Mouse (Mus musculus) lung, embryonic 15.5 days (tissue): ENCODE results near the gene Ubfd1. TPM values are rescaled to one million over a fixed set of nuclear protein-coding genes. Genes with fewer than 3 reads are reported as not detected.
"Not testable (repeated sequence)": the region's sequence is repeated elsewhere in the genome, so short reads cannot be mapped to it uniquely, and the experiment has no call there.

Experiments used
- ATAC-seq: fragments of 200-750 bp; cut with Nextera tagmentation; 2 replicates; pipeline ENCODE4 v1.8.0; 2017; ENCODE audit warnings: moderate number of reproducible peaks, borderline replicate concordance; ENCODE audit not compliant: low FRiP score, low TSS enrichment; ENCODE audit errors: extremely low read depth
- H3K27ac ChIP-seq: fragments of 300-500 bp; sonication (generic); 2 replicates; pipeline ENCODE4 v1.5.1; 2015; ENCODE audit warnings: moderate library complexity, mild to moderate bottlenecking, inconsistent platforms
- H3K27me3 ChIP-seq: fragments of 300-500 bp; sonication (generic); 2 replicates; pipeline ENCODE4 v1.6.1; 2015; ENCODE audit warnings: inconsistent platforms
- H3K36me3 ChIP-seq: fragments of 300-500 bp; sonication (generic); 2 replicates; pipeline ENCODE4 v1.6.1; 2015; ENCODE audit warnings: inconsistent platforms
- H3K4me1 ChIP-seq: fragments of 300-500 bp; sonication (generic); 2 replicates; pipeline ENCODE4 v1.6.1; 2015; ENCODE audit warnings: inconsistent platforms
- H3K4me2 ChIP-seq: fragments of 300-500 bp; sonication (generic); 2 replicates; pipeline ENCODE4 v1.6.1; 2015; ENCODE audit warnings: inconsistent platforms, mild to moderate bottlenecking, moderate library complexity
- H3K4me3 ChIP-seq: fragments of 300-500 bp; sonication (generic); 2 replicates; pipeline ENCODE4 v1.5.1; 2015; ENCODE audit warnings: mild to moderate bottlenecking, inconsistent platforms
- H3K9ac ChIP-seq: fragments of 300-500 bp; sonication (generic); 2 replicates; pipeline ENCODE4 v1.6.1; 2015; ENCODE audit warnings: inconsistent platforms
- H3K9me3 ChIP-seq: fragments of 300-500 bp; sonication (generic); 2 replicates; pipeline ENCODE4 v1.6.1; 2016; ENCODE audit warnings: inconsistent platforms
- WGBS: fragments of 180-500 bp; shearing (Covaris S2); methylation state at CpG from one replicate; pipeline ENCODE4 v1.1.7; 2015; 5-methylcytosine and 5-hydroxymethylcytosine counted together
- polyA plus RNA-seq: library from polyadenylated mRNA; unstranded; fragments of >200 nt; fragmentation: Nextera tagmentation; extraction: Ambion mirVana; gene quantifications from 2 replicates; pipeline ENCODE4 v1.2.1, GENCODE M21; 2015

Gene Ubfd1
- polyA plus RNA-seq, 1 experiment from 2014 or later = 58.7 TPM

- Histone ChIP-seq H3K4me2 (no peak overlapping the region), H3K27ac (no peak overlapping the region), H3K9me3 (no peaks in the 10 kb centered on the region), H3K9ac (no peak overlapping the region), H3K4me3 (no peak overlapping the region), H3K4me1 (peaks cover 2% of the 10 kb centered on the region), H3K36me3 (peaks cover 80% of the 10 kb centered on the region), H3K27me3 (no peaks in the 10 kb centered on the region)
- no peak for ATAC-seq
- 91% methylated on average over 2 of the region's 2 CpGs for WGBS
Observed at GRCm38 (mm10) chr7:122094564-122095330, 27.8 kb downstream of the Ubfd1 start.

- Histone ChIP-seq H3K27me3 (no peaks in the 10 kb centered on the region), H3K36me3 (peaks cover 51% of the 10 kb centered on the region), H3K27ac (no peak overlapping the region), H3K9ac (no peak overlapping the region), H3K4me3 (no peak overlapping the region), H3K4me1 (peaks cover 15% of the 10 kb centered on the region), H3K4me2 (no peak overlapping the region), H3K9me3 (no peaks in the 10 kb centered on the region)
- 72% methylated on average over 3 of the region's 3 CpGs for WGBS
- no peak for ATAC-seq
Observed at GRCm38 (mm10) chr7:122098009-122098408, 31.0 kb downstream of the Ubfd1 start.

- ATAC-seq = no peak
- Histone ChIP-seq H3K9ac (no peak overlapping the region), H3K27ac (no peak overlapping the region), H3K36me3 (peaks cover 42% of the 10 kb centered on the region), H3K27me3 (no peaks in the 10 kb centered on the region), H3K4me3 (no peak overlapping the region), H3K4me2 (no peak overlapping the region), H3K9me3 (no peaks in the 10 kb centered on the region), H3K4me1 (peaks cover 15% of the 10 kb centered on the region)
- WGBS = 51% methylated on average over 4 of the region's 4 CpGs
Observed at GRCm38 (mm10) chr7:122099222-122099621, 32.2 kb downstream of the Ubfd1 start.

GRCm38 (mm10) chr7:122101014-122101746, 34.2 kb downstream of the Ubfd1 start:
- peak overlapping the region; percentile 59 for H3K4me3 ChIP-seq

GRCm38 (mm10) chr7:122101747-122102244, 34.8 kb downstream of the Ubfd1 start, which contains the start of gene Ndufab1:
Gene Ndufab1 (minus strand): TSS chr7:122101886.
- no peak within 1 kb of the TSS for H3K27ac ChIP-seq
- H3K36me3 ChIP-seq = peaks cover 17% of the 10 kb centered on the region
- peaks cover 15% of the 10 kb centered on the region for H3K4me1 ChIP-seq
- H3K27me3 ChIP-seq = no peaks in the 10 kb centered on the region
- peak; percentile 98 for ATAC-seq
- peak within 1 kb of the TSS; percentile 74 for H3K9ac ChIP-seq
- H3K4me2 ChIP-seq = peak within 1 kb of the TSS; percentile 76
- peak within 1 kb of the TSS; percentile 59 for H3K4me3 ChIP-seq
- H3K9me3 ChIP-seq = no peaks in the 10 kb centered on the region
- WGBS = under 1% methylated on average over 41 of the region's 43 CpGs

More at GRCm38 (mm10) chr7:122101014-122101746, 34.2 kb downstream of the Ubfd1 start:
- 5% methylated on average over 22 of the region's 28 CpGs for WGBS
- Histone ChIP-seq H3K4me1 (peaks cover 15% of the 10 kb centered on the region), H3K36me3 (peaks cover 22% of the 10 kb centered on the region), H3K9ac (peak overlapping the region; percentile 74), H3K4me2 (peak overlapping the region; percentile 76)
- H3K27ac ChIP-seq, H3K9me3 ChIP-seq, H3K27me3 ChIP-seq: not testable (repeated sequence)
- peak; percentile 78 for ATAC-seq

- H3K9ac ChIP-seq = no peak overlapping the region
- ATAC-seq = no peak
- no peak overlapping the region for H3K27ac ChIP-seq
- H3K4me1 ChIP-seq = no peaks in the 10 kb centered on the region
- H3K36me3 ChIP-seq = peaks cover 22% of the 10 kb centered on the region
- no peak overlapping the region for H3K4me2 ChIP-seq
- H3K4me3 ChIP-seq = no peak overlapping the region
- no peaks in the 10 kb centered on the region for H3K27me3 ChIP-seq
- no peaks in the 10 kb centered on the region for H3K9me3 ChIP-seq
- WGBS = 90% methylated on average over 6 of the region's 6 CpGs
Observed at GRCm38 (mm10) chr7:122108206-122108605, 41.2 kb downstream of the Ubfd1 start.

- H3K27me3 ChIP-seq = no peaks in the 10 kb centered on the region
- WGBS = 80% methylated on average over 4 of the region's 4 CpGs
- no peaks in the 10 kb centered on the region for H3K4me1 ChIP-seq
- H3K36me3 ChIP-seq = peaks cover 66% of the 10 kb centered on the region
- H3K9ac ChIP-seq = no peak overlapping the region
- H3K4me2 ChIP-seq = no peak overlapping the region
- no peak overlapping the region for H3K27ac ChIP-seq
- H3K4me3 ChIP-seq = no peak overlapping the region
- no peak for ATAC-seq
- H3K9me3 ChIP-seq = no peaks in the 10 kb centered on the region
Observed at GRCm38 (mm10) chr7:122123518-122123917, 56.5 kb downstream of the Ubfd1 start.

- Histone ChIP-seq H3K27me3 (no peaks in the 10 kb centered on the region), H3K36me3 (peaks cover 55% of the 10 kb centered on the region), H3K4me2 (no peak overlapping the region), H3K9ac (no peak overlapping the region), H3K4me1 (no peaks in the 10 kb centered on the region), H3K9me3 (no peaks in the 10 kb centered on the region), H3K4me3 (no peak overlapping the region), H3K27ac (no peak overlapping the region)
- WGBS = 80% methylated on average over 8 of the region's 8 CpGs
- ATAC-seq = no peak
Observed at GRCm38 (mm10) chr7:122125636-122126035, 58.7 kb downstream of the Ubfd1 start.

- ATAC-seq = no peak
- no peak overlapping the region for H3K27ac ChIP-seq
- no peak overlapping the region for H3K4me3 ChIP-seq
- WGBS = 92% methylated on average over 11 of the region's 11 CpGs
- no peaks in the 10 kb centered on the region for H3K27me3 ChIP-seq
- H3K4me1 ChIP-seq = peaks cover 5% of the 10 kb centered on the region; the same call in 1 of the 2 replicates
- peaks cover 47% of the 10 kb centered on the region for H3K36me3 ChIP-seq
- no peak overlapping the region for H3K4me2 ChIP-seq
- H3K9ac ChIP-seq = no peak overlapping the region
- no peaks in the 10 kb centered on the region for H3K9me3 ChIP-seq
Observed at GRCm38 (mm10) chr7:122126946-122127345, 60.0 kb downstream of the Ubfd1 start.

Other genes with a start within 250 kb of the Ubfd1 start
- gene Scnn1b, start 202.1 kb upstream of the Ubfd1 start, polyA plus RNA-seq = 6.8 and 8.0 TPM in 2 replicates
- gene Cog7, start 85.5 kb upstream of the Ubfd1 start, polyA plus RNA-seq = 24.5 and 27.3 TPM in 2 replicates
- gene Gga2, start 46.0 kb upstream of the Ubfd1 start, polyA plus RNA-seq = 84.9 and 86.5 TPM in 2 replicates
- gene Ears2, start 88 bp downstream of the Ubfd1 start, polyA plus RNA-seq = 15.1 and 17.0 TPM in 2 replicates
- 634 and 676 TPM in 2 replicates for gene Ndufab1, start 34.7 kb downstream of the Ubfd1 start, polyA plus RNA-seq
- 15.4 and 15.6 TPM in 2 replicates for gene Palb2, start 65.8 kb downstream of the Ubfd1 start, polyA plus RNA-seq
- 120 and 121 TPM in 2 replicates for gene Dctn5, start 65.9 kb downstream of the Ubfd1 start, polyA plus RNA-seq
- 155 TPM in 2 replicates for gene Plk1, start 92.3 kb downstream of the Ubfd1 start, polyA plus RNA-seq
- gene Ern2, start 119.0 kb downstream of the Ubfd1 start, polyA plus RNA-seq = 0.09 and 0.27 TPM in 2 replicates
- 1.7 and 2.1 TPM in 2 replicates for gene Chp2, start 152.3 kb downstream of the Ubfd1 start, polyA plus RNA-seq
- gene Prkcb, start 221.6 kb downstream of the Ubfd1 start, polyA plus RNA-seq = 5.9 and 7.1 TPM in 2 replicates